Mouse (Mus musculus) thymus, postnatal 0 days (tissue): ENCODE measurements around the gene Ppm1h. TPM values are rescaled to one million over a fixed set of nuclear protein-coding genes. Genes with fewer than 3 reads are reported as not detected.

Experiments used
- DNase-seq: peaks from one replicate; pipeline ENCODE4 v3.0.0-alpha.2; 2015; ENCODE audit warnings: low spot score
- polyA plus RNA-seq: library from polyadenylated mRNA; unstranded; fragments of >200 nt; fragmentation: Nextera tagmentation; extraction: Ambion mirVana; gene quantifications from 2 replicates; pipeline ENCODE4 v1.2.1, GENCODE M21; 2015

Ppm1h gene
- polyA plus RNA-seq, 1 experiment from 2014 or later, result 67.8 TPM

GRCm38 (mm10) chr10:122698347-122698746 lies 19.8 kb downstream of the Ppm1h start:
- no peak for DNase-seq

DNA sequence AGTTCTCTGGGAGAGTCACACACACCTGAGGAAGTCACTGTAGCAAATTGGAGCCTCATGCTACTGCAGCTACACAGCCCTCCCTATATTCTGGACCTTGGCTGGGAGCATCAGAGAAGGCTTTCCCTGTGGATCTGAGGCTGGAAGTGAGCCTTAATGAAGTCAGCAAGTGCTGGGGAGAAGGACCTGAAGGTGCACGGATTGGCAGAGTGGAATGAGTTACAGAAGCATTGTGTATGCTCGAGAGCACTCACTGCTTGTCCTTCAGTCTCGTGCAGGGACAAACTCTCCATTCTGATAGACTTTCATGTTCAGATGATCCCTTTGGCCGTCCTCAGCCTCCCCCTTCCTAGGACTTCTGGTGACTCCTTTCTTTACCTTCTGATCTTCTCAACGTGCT lies 26.3 kb downstream of the Ppm1h start:
- no peak for DNase-seq

DNA sequence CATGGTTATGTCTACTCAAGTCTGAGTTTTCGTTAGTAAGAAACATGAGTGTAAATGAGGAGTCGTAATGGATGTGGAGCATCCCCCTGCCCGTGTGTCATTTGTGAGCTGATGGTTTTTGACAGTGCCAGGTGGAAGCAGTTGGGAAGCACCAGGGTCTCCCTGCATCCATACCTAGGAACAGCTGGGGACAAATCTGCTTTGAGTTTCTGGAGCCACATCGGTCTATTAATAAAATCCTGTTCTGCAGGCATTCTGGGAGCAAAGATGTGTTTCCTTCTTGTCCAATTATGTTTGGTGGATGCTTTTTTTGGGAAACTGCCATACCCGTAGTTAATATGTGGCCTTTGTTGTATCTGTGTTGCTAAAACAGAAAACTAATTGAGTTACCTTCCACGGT lies 26.9 kb downstream of the Ppm1h start:
- DNase-seq, result no peak

DNA sequence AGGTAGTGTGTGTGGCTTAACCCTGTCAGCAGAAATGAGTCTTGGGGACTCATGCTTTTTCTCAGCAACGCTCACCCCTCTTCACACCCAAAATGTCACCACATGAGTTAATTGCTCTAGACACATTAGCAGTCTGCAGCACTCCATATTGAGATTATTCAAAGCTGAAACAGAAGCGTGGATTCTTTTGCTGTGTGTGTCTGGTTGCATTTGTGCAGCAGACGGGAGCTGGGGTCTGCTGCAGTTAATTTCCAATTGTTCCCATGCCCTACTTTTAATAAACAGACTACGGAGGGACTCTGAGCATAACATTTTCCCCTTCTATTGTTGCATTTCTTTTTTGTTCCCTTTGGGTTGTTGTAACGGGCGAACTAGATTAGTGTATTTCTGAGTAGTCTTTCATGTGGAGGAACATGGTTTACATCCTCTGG lies 32.8 kb downstream of the Ppm1h start:
- DNase-seq, result no peak

- DNase-seq, result no peak
Measured at GRCm38 (mm10) chr10:122712307-122712706, 33.7 kb downstream of the Ppm1h start.

- no peak for DNase-seq
Measured at GRCm38 (mm10) chr10:122715856-122716255, 37.3 kb downstream of the Ppm1h start.

DNA sequence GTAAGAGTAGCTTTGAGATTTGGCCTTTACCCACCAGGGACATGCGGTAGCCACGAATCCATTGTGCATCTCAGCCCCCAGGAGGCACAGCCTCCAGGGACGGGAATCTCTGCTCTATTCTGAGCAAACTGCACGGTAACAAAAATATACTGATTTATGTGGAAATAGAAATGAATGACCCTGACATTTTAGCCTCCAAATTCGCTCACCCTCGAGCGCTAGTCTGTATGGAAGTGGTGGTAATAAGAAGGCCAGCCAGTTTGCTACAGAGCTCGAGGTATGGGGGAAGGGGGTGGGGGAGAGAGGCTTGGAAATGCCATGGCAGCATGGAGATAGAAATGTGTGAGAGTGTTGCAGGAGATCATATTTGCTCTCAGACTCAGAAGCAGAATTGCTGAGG lies 37.7 kb downstream of the Ppm1h start:
- DNase-seq, result no peak

- no peak for DNase-seq
Measured at GRCm38 (mm10) chr10:122716739-122717474, 38.3 kb downstream of the Ppm1h start.

DNA sequence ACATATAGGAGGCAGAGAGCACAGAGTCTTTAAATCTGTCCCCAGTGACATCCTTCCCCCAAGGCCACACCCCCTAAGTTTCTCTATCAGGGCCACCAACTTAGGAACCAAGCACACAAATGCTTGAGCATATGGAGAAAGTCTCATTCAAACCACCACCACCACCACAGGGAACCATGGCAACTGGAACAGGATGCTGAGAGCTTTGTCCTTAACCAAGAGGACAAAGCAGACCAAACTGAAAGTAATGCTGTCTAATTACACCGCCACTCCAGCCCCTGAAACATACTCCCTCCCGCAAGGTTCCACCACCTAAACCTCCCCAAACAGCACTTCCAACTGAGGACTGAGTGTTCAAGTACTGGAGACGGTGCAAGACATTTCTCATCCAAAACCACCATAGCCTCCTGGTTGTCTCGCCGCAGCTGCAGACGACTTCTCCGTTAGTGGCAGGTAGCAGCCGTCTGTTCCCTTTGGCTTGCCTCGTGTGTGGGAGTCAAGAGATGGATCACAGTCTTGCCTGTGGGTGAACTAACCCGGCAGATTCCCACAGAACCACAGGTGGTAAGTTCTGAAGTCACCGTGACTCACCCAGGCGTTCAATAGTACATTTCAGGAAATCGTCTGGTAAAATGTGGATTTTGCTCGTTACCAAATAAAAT lies 39.3 kb downstream of the Ppm1h start:
- DNase-seq, result peak; percentile 61

- no peak for DNase-seq
Measured at GRCm38 (mm10) chr10:122718951-122719350, 40.4 kb downstream of the Ppm1h start.

GRCm38 (mm10) chr10:122722111-122722510 lies 43.5 kb downstream of the Ppm1h start:
- DNase-seq, result no peak

GRCm38 (mm10) chr10:122724692-122725091 lies 46.1 kb downstream of the Ppm1h start:
- DNase-seq, result no peak

GRCm38 (mm10) chr10:122727228-122727627 lies 48.7 kb downstream of the Ppm1h start:
- DNase-seq, result no peak

DNA sequence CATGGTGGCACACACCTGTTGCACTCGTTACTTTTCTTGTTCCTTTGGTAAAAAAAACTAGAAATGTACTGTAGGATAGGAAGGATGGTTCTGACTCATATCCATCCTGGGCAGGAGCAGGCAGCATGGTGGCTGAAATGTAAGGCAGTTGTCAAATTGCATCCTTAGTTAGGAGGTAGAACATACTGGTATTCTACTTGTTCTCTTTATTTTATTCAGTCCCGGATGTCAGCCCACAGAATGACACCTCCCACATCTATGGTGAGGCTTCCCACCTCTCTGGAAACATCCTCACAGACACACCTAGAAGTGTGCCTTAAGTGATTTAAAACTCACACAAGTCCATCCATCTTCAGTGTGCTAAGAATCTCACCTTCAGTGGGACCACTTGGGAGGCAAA lies 49.6 kb downstream of the Ppm1h start:
- no peak for DNase-seq

DNA sequence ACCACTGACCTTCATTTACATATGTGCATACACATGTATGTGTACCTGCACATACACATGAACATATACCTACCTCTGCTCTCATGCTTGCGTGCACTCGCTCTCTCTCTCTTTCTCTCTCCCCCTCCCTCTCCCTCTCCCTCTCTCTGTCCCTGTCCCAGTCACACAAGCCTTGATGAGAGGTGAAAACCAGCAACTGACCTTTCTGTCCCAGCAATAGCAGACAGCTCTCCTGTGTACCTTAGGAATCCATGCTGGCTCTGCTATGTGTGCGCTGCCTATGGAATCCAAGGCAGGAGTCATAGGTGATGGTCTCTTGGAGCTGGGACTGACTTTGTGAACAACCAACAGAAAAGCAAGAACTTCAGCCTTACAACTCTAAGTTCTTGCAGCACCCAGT lies 53.6 kb downstream of the Ppm1h start:
- no peak for DNase-seq

GRCm38 (mm10) chr10:122734521-122734920 lies 56.0 kb downstream of the Ppm1h start:
- DNase-seq, result no peak

DNA sequence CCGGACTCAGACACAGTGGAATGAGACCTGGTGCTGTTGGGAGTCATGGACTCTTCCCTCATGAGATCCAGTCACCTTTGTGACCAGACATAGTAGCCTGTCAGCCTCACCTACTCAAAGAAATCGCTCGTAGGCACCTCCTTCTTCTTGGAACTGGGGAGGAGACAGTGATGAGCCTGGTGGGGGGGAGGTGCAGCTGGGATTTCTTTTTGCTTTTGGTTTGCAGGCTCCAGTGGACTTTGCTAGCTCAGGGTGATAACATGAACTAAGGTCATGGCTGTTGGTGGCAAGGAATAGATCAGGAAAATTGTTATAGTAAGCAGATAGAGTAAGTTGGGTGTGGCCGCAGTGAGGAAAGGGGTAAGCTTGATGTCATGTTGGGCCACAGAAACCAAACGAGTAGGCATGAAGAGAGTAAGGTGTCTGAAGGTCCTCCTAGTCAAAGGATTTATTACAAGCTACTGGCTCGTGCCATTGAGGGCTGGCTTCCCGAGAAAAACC lies 56.8 kb downstream of the Ppm1h start:
- DNase-seq, result no peak

GRCm38 (mm10) chr10:122736835-122737234 lies 58.3 kb downstream of the Ppm1h start:
- no peak for DNase-seq

GRCm38 (mm10) chr10:122738526-122738925 lies 60.0 kb downstream of the Ppm1h start:
- no peak for DNase-seq

GRCm38 (mm10) chr10:122739037-122739436 lies 60.5 kb downstream of the Ppm1h start:
- DNase-seq, result peak; percentile 77

DNA sequence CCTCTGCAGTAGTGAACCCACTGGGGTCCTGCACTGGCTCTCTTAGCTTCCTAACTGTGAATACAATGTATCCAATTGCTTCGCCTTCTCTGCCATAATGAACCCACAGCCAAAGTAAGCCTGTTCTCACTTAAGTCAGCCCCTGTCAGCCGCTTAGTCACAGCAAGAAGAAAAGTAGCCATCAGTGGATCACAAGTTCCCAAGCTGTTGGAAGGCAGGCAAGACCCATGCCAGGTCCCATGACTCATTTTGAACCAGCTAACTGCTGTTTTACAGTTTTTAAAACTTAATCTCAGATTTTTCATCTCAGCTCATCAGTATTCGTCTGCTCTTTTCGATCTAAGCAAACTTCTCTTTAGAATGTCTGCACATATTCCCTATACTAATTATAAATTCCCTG lies 61.6 kb downstream of the Ppm1h start:
- no peak for DNase-seq

- no peak for DNase-seq
Measured at GRCm38 (mm10) chr10:122741191-122741590, 62.6 kb downstream of the Ppm1h start.

- peak; percentile 69 for DNase-seq
Measured at GRCm38 (mm10) chr10:122742136-122742535, 63.6 kb downstream of the Ppm1h start.
